Mouse (Mus musculus) CH12.LX (cell line): ENCODE data around the gene Il31. TPM values are rescaled to one million over a fixed set of nuclear protein-coding genes. Genes with fewer than 3 reads are reported as not detected.
A peak's percentile ranks its signal among the peaks of the same experiment; 100 is the strongest.

Experiments used
- DNase-seq: peaks from one replicate; pipeline ENCODE4 v3.0.0-alpha.2; 2013; ENCODE audit errors: extremely low read depth
- H3K27ac ChIP-seq: 2 replicates; pipeline ENCODE4 v1.5.1; 2012; ENCODE audit warnings: low read depth, mild to moderate bottlenecking, control low read depth, moderate library complexity; ENCODE audit not compliant: insufficient read depth
- H3K27me3 ChIP-seq: replicated peaks from 2 replicates; pipeline ENCODE3; 2012; ENCODE audit warnings: inconsistent platforms
- H3K36me3 ChIP-seq, 2 experiments: replicated peaks in 1 of 2; 2 replicates each; pipeline versions ENCODE3 to v1.6.1; 2012; ENCODE audit warnings: inconsistent platforms in 1 of 2, low read length in 1 of 2, mild to moderate bottlenecking in 1 of 2, mixed read lengths in 1 of 2, moderate library complexity in 1 of 2; ENCODE audit not compliant: control insufficient read depth in 1 of 2, insufficient read depth in 1 of 2
- H3K4me1 ChIP-seq, 2 experiments: 2 replicates each; pipeline ENCODE4 v1.6.1; 2012; ENCODE audit warnings: inconsistent platforms in 1 of 2, moderate library complexity in 1 of 2; ENCODE audit not compliant: insufficient read depth in 2 of 2, control insufficient read depth in 1 of 2
- H3K4me2 ChIP-seq: 2 replicates; pipeline ENCODE4 v1.6.1; 2012; ENCODE audit warnings: low read depth, mild to moderate bottlenecking, control low read depth; ENCODE audit not compliant: poor library complexity, insufficient read depth, severe bottlenecking
- H3K4me3 ChIP-seq, 3 experiments: fragments of 150-350 bp in 1 of 3; sonication (generic) in 1 of 3; replicated peaks in 1 of 3; 2 replicates each; pipeline versions ENCODE3 to v1.5.1; 2011 to 2012; ENCODE audit warnings: low read depth in 2 of 3, low read length in 2 of 3, mild to moderate bottlenecking in 2 of 3, moderate library complexity in 2 of 3, control low read depth in 1 of 3, improper control_type of control experiment in 1 of 3, inconsistent platforms in 1 of 3, mixed read lengths in 1 of 3; ENCODE audit not compliant: poor library complexity in 1 of 3
- H3K79me2 ChIP-seq: replicated peaks from 2 replicates; pipeline ENCODE4 v1.6.1; 2012; ENCODE audit warnings: mild to moderate bottlenecking, moderate library complexity; ENCODE audit not compliant: control insufficient read depth, poor library complexity, insufficient read depth, severe bottlenecking; ENCODE audit errors: extremely low read depth
- H3K9ac ChIP-seq: 2 replicates; pipeline ENCODE4 v1.6.1; 2012; ENCODE audit warnings: low read depth, mild to moderate bottlenecking, control low read depth, moderate library complexity; ENCODE audit not compliant: insufficient read depth
- H3K9me3 ChIP-seq: replicated peaks from 2 replicates; pipeline ENCODE3; 2012; ENCODE audit warnings: low read length, inconsistent platforms, mixed read lengths
- CTCF ChIP-seq, 2 experiments: IDR thresholded peaks in 1 of 2; conservative IDR thresholded peaks in 1 of 2; 2 replicates each; pipeline ENCODE4 v1.5.1; 2011 to 2012; ENCODE audit warnings: low read depth in 2 of 2, low read length in 2 of 2, improper control_type of control experiment in 1 of 2, inconsistent platforms in 1 of 2, mild to moderate bottlenecking in 1 of 2, moderate library complexity in 1 of 2
- EP300 ChIP-seq: IDR thresholded peaks from 2 replicates; pipeline ENCODE4 v1.6.1; 2011; ENCODE audit warnings: low read length, improper control_type of control experiment
- IRF4 ChIP-seq: IDR thresholded peaks from 2 replicates; pipeline ENCODE4 v1.6.1; 2014; ENCODE audit warnings: low read depth, mild to moderate bottlenecking, inconsistent platforms, low read length, improper control_type of control experiment
- MAX ChIP-seq: IDR thresholded peaks from 2 replicates; pipeline ENCODE4 v1.6.1; 2011; ENCODE audit warnings: low read length, improper control_type of control experiment
- MEF2A ChIP-seq: IDR thresholded peaks from 2 replicates; pipeline ENCODE4 v1.6.1; 2014; ENCODE audit warnings: low read depth, mild to moderate bottlenecking, inconsistent platforms, low read length, improper control_type of control experiment, borderline replicate concordance
- RAD21 ChIP-seq: IDR thresholded peaks from 2 replicates; pipeline ENCODE4 v1.6.1; 2011; ENCODE audit warnings: low read depth, mild to moderate bottlenecking, low read length, improper control_type of control experiment, moderate library complexity
- SMC3 ChIP-seq: IDR thresholded peaks from 2 replicates; pipeline ENCODE4 v1.6.1; 2011; ENCODE audit warnings: low read depth, low read length, improper control_type of control experiment
- TBP ChIP-seq: conservative IDR thresholded peaks from 2 replicates; pipeline ENCODE4 v1.6.1; 2011; ENCODE audit warnings: low read depth, low read length, improper control_type of control experiment
- ZC3H11A ChIP-seq: IDR thresholded peaks from 2 replicates; pipeline ENCODE4 v1.6.1; 2012; ENCODE audit warnings: low read depth, mild to moderate bottlenecking, inconsistent platforms, low read length, improper control_type of control experiment
- ZMIZ1 ChIP-seq: IDR thresholded peaks from 2 replicates; pipeline ENCODE4 v1.6.1; 2012; ENCODE audit warnings: low read depth, mild to moderate bottlenecking, inconsistent platforms, low read length, improper control_type of control experiment
- dilution Hi-C: fragments of 300-500 bp; cut with MboI; formaldehyde crosslinking; loops from 2 replicates; pipeline ENCODE4 v1.14.3; 2020; ENCODE audit warnings: low sequenced_read_pairs; ENCODE audit not compliant: extremely low pct_unique_long_range_greater_than_20kb, extremely low pct_ligation_motif_present
- in situ Hi-C: fragments of 300-500 bp; cut with MboI; formaldehyde crosslinking; loops from 3 replicates; pipeline ENCODE4 v1.14.3; 2019; ENCODE audit warnings: low sequenced_read_pairs, low pct_ligation_motif_present, low pct_unique_long_range_greater_than_20kb, mixed read lengths
- polyA plus RNA-seq: library from polyadenylated mRNA; unstranded; fragments of >175 nt; gene quantifications from 2 replicates; pipeline ENCODE4 v1.2.1, GENCODE M21; 2012; ENCODE audit warnings: low read depth; ENCODE audit not compliant: insufficient read length
- total RNA-seq, 2 experiments: library from RNA; depleted of rRNA; stranded (reverse); fragments of 300-350 nt in 1 of 2; fragments of >200 nt in 1 of 2; gene quantifications; 2 replicates each; pipeline ENCODE4 v1.2.3; 2012 to 2014

Il31 gene
- total and polyA plus RNA-seq, 3 experiments, result not detected

DNA sequence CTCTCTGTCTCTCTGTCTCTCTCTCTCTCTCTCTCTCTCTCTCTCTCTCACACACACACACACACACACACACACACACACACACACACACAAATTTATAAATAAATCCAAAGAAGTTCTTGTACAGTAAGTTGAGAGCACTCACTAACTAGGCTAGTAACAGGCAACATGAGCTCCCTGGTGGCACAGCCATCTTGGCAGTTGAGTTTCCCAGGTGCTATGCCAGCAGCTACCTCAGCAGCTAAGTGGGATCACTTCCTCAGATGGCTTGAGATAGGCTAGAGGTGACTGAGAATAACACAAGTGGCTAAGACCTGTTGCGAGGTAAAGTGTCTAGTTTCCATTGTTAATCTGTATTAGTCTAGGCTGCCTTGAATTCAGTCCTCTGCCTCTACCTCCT, 50.0 kb downstream of the Il31 start:
- H3K4me3 ChIP-seq, result no peak overlapping the region
- H3K4me2 ChIP-seq, result no peak overlapping the region
- H3K4me1 ChIP-seq, result peaks cover 7 to 15% of the 10 kb centered on the region in 2 experiments
- TF ChIP-seq IRF4 (no peak), MAX (no peak)
- H3K79me2 ChIP-seq, result no peaks in the 10 kb centered on the region; the same call in 1 of the 2 replicates
- DNase-seq, result no peak
- H3K36me3 ChIP-seq, result peaks cover 24 to 65% of the 10 kb centered on the region in 2 experiments
- dilution Hi-C loops, result no loop called here
- in situ Hi-C loops, result no loop called here
- no peak overlapping the region for H3K9ac ChIP-seq
- no peaks in the 10 kb centered on the region for H3K9me3 ChIP-seq
- H3K27ac ChIP-seq, result no peak overlapping the region
- H3K27me3 ChIP-seq, result no peaks in the 10 kb centered on the region

DNA sequence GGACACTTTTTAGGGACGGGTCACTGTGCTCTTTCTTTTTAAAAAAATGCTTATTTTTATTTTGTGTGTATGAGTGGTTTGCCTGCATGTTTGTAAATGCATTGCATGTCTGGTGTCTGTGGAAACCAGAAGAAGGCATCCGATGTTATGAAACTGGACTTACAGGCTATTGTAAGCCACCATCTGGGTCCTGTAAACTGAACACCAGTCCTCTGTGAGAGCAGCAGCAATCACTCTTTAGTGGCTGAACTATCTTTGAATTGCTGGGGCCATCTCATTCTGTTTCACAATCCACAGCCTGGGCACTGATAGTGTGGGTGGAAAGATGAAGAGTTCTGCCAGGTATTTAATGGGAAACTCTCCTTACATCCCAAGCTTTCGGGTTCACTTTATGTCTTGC, 50.9 kb downstream of the Il31 start:
- Histone ChIP-seq H3K36me3 (peaks cover 17 to 57% of the 10 kb centered on the region in 2 experiments), H3K9me3 (no peaks in the 10 kb centered on the region), H3K4me2 (no peak overlapping the region), H3K79me2 (no peaks in the 10 kb centered on the region; the same call in 1 of the 2 replicates), H3K4me1 (peaks cover 7 to 17% of the 10 kb centered on the region in 2 experiments), H3K27ac (no peak overlapping the region), H3K27me3 (no peaks in the 10 kb centered on the region), H3K9ac (no peak overlapping the region), H3K4me3 (no peak overlapping the region)
- dilution Hi-C loops, result no loop called here
- TF ChIP-seq EP300, result no peak
- no peak for DNase-seq
- in situ Hi-C loops, result no loop called here

DNA sequence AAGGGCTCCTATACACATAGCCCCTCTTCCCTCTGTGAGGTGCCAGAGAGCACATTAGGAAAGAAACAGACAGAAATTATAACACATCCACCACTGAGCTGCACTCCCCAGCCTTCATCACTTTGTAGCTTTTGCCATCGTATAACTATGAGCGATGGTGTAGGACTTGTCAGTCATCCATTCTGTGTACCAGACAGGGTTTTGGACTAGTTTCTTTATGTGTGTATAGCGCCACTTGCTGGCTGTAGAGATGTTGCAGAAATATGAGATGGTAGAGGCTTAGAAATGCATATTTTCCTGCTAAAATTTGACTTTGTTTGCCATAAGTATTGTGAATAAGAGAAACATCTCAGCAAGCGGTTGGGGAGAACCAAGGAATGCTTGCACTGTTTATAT, 52.5 kb downstream of the Il31 start:
- Histone ChIP-seq H3K9me3 (no peaks in the 10 kb centered on the region), H3K9ac (no peak overlapping the region), H3K4me3 (no peak overlapping the region), H3K36me3 (peaks cover 1 to 46% of the 10 kb centered on the region in 2 experiments), H3K4me1 (peaks cover 17 to 29% of the 10 kb centered on the region in 2 experiments), H3K27ac (no peak overlapping the region), H3K79me2 (peaks cover 3% of the 10 kb centered on the region; the same call in 1 of the 2 replicates), H3K4me2 (no peak overlapping the region), H3K27me3 (no peaks in the 10 kb centered on the region)
- dilution Hi-C loops, result no loop called here
- TF ChIP-seq TBP (0 out of 2 replicates have a peak, but pooled peaks have one; percentile 10), CTCF (conservative IDR thresholded peaks at IDR 0.05 in 1 of 2, IDR thresholded peaks at IDR 0.05 in 1 of 2; ENCODE audit: low read depth in 2 of 2, low read length in 2 of 2) (peak; percentile 42 to 95; a peak in 2 of 4 replicates), MEF2A (no peak), RAD21 (peak; percentile 95), SMC3 (peak; percentile 95), ZC3H11A (peak; percentile 88), ZMIZ1 (no peak)
- in situ Hi-C loops, result no loop called here
- DNase-seq, result peak; percentile 74
